Mouse (Mus musculus) E14TG2a.4 (cell line): ENCODE measurements around the gene Peg10.
"Not testable (repeated sequence)": the region's sequence is repeated elsewhere in the genome, so short reads cannot be mapped to it uniquely, and the experiment has no call there.

ENCODE experiments used
- H3K27me3 ChIP-seq: 2 replicates; pipeline ENCODE4 v1.6.1; 2014; ENCODE audit warnings: low read length, control low read depth; ENCODE audit not compliant: insufficient read depth
- H3K36me3 ChIP-seq: 2 replicates; pipeline ENCODE4 v1.6.1; 2014; ENCODE audit warnings: low read length, control low read depth; ENCODE audit not compliant: insufficient read depth
- H3K4me1 ChIP-seq: replicated peaks from 2 replicates; pipeline ENCODE4 v1.6.1; 2014; ENCODE audit warnings: low read depth, low read length, control low read depth
- H3K4me3 ChIP-seq: replicated peaks from 2 replicates; pipeline ENCODE4 v1.5.1; 2014; ENCODE audit warnings: mild to moderate bottlenecking, low read length
- H3K9me3 ChIP-seq: 2 replicates; pipeline ENCODE4 v1.6.1; 2014; ENCODE audit warnings: low read length, control low read depth
- CTCF ChIP-seq: conservative IDR thresholded peaks from 2 replicates; pipeline ENCODE4 v1.5.1; 2014; ENCODE audit warnings: low read length
- NANOG ChIP-seq: IDR thresholded peaks from 2 replicates; pipeline ENCODE4 v1.6.1; 2014; ENCODE audit warnings: borderline replicate concordance, low read length, mixed read lengths
- POU5F1 ChIP-seq: IDR thresholded peaks from 2 replicates; pipeline ENCODE4 v1.6.1; 2014; ENCODE audit warnings: low read length, borderline replicate concordance

The Peg10 gene

GRCm38 (mm10) chr6:4762252-4762651 lies 15.1 kb downstream of the Peg10 start:
- Histone ChIP-seq H3K36me3 (peaks cover 4% of the 10 kb centered on the region; the same call in 1 of the 2 replicates), H3K27me3 (peaks cover 2% of the 10 kb centered on the region; the same call in 1 of the 2 replicates), H3K9me3 (0 out of 2 replicates have a peak, but pooled peaks cover under 1% of the 10 kb centered on the region), H3K4me1 (peaks cover 7% of the 10 kb centered on the region), H3K4me3 (no peak overlapping the region)
- TF ChIP-seq NANOG (no peak), POU5F1 (no peak), CTCF (no peak)

GRCm38 (mm10) chr6:4796281-4796680 lies 49.2 kb downstream of the Peg10 start:
- TF ChIP-seq POU5F1 = no peak
- no peak for TF ChIP-seq CTCF
- TF ChIP-seq NANOG = no peak
- no peak overlapping the region for H3K4me3 ChIP-seq
- no peaks in the 10 kb centered on the region for H3K27me3 ChIP-seq

GRCm38 (mm10) chr6:4797317-4797716 lies 50.2 kb downstream of the Peg10 start:
- H3K4me1 ChIP-seq, H3K4me3 ChIP-seq, H3K9me3 ChIP-seq, H3K36me3 ChIP-seq, H3K27me3 ChIP-seq: not testable (repeated sequence)

More at GRCm38 (mm10) chr6:4796281-4796680, 49.2 kb downstream of the Peg10 start:
- H3K36me3 ChIP-seq = no peaks in the 10 kb centered on the region
- H3K4me1 ChIP-seq = peaks cover 10% of the 10 kb centered on the region; the same call in 1 of the 2 replicates
- H3K9me3 ChIP-seq = no peaks in the 10 kb centered on the region

- no peak overlapping the region for H3K4me3 ChIP-seq
- H3K9me3 ChIP-seq = no peaks in the 10 kb centered on the region
- no peak for TF ChIP-seq NANOG
- no peak for TF ChIP-seq CTCF
- no peak for TF ChIP-seq POU5F1
- H3K36me3 ChIP-seq = no peaks in the 10 kb centered on the region
- no peaks in the 10 kb centered on the region for H3K27me3 ChIP-seq
- H3K4me1 ChIP-seq = peaks cover 6% of the 10 kb centered on the region; the same call in 1 of the 2 replicates
Measured at GRCm38 (mm10) chr6:4798382-4798781, 51.3 kb downstream of the Peg10 start.

- TF ChIP-seq CTCF = peak; percentile 64
- TF ChIP-seq POU5F1 = no peak
- Histone ChIP-seq H3K4me1 (peaks cover 6% of the 10 kb centered on the region; the same call in 1 of the 2 replicates), H3K4me3 (no peak overlapping the region), H3K36me3 (no peaks in the 10 kb centered on the region), H3K27me3 (no peaks in the 10 kb centered on the region), H3K9me3 (no peaks in the 10 kb centered on the region)
Measured at GRCm38 (mm10) chr6:4799359-4799758, 52.3 kb downstream of the Peg10 start.

- Histone ChIP-seq H3K4me3 (no peak overlapping the region), H3K9me3 (no peaks in the 10 kb centered on the region), H3K27me3 (no peaks in the 10 kb centered on the region), H3K4me1 (peaks cover 3% of the 10 kb centered on the region), H3K36me3 (no peaks in the 10 kb centered on the region)
- TF ChIP-seq NANOG = no peak
- TF ChIP-seq POU5F1 = no peak
- no peak for TF ChIP-seq CTCF
Measured at GRCm38 (mm10) chr6:4806981-4807380, 59.9 kb downstream of the Peg10 start.
